8 mouse cellular contexts compared by ENCODE assay signal in the genomic region with DNA sequence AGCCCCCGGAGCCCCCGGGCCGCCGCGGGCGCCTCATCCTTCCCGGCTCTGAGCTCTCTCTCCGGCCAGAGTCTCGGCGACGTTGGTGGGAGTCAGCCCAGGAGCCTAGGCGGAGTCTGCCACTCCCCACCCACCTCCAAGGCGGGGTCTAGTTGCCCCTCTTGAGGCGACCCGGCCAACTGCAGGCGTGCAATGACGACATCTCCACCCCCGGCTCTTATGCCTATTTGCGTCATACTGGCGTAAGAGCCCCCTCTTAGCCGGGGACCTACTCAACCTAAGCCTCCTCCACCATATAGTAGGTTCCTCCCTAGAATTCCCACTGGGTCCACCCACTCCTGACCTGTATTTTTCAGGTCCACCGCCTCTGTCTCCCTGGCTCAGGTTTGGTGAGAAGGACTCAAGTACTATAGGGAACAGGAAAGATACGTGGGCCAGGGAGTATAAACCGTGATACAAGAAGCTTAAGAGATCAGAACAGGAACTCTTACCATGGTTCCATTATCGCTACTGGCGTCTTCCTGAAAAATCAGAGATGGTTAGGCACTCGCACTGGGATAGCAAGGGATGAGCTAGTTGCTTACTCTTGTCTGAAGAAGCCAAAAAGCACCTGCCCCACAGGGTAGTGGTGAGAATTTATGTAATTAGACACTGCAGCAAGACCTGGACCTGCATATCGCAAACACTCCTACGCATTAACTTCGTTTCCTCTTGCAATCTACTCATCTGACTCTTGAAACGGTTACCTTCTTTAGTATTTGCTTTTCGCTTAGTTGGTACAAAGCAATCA. TPM values are rescaled to one million over a fixed set of nuclear protein-coding genes. Genes with fewer than 3 reads are reported as not detected.
DNase-seq lines count a peak whose midpoint lies in the region; ATAC-seq lines count a peak whose summit lies in the region.

A gene (minus strand): TSS at position 412 of the 790 bp plus-strand sequence.

- H3K36me3 ChIP-seq in kidney, embryonic 15.5 days = no peaks in the 10 kb centered on the region
- H3K36me3 ChIP-seq in hindbrain, embryonic 11.5 days (ENCODE audit: control insufficient read depth, insufficient read depth, low read length) = no peaks in the 10 kb centered on the region

- peaks cover 78% of the 10 kb centered on the region for H3K27me3 ChIP-seq in kidney, embryonic 15.5 days
- peaks cover 27% of the 10 kb centered on the region for H3K27me3 ChIP-seq in hindbrain, embryonic 11.5 days (ENCODE audit: control insufficient read depth, insufficient read depth, low read length)

- H3K4me1 ChIP-seq in kidney, embryonic 15.5 days = peaks cover 9% of the 10 kb centered on the region; the same call in 1 of the 2 replicates
- no peaks in the 10 kb centered on the region for H3K4me1 ChIP-seq in hindbrain, embryonic 11.5 days (replicated peaks; ENCODE audit: control insufficient read depth, insufficient read depth, low read length)

- no peak within 1 kb of the TSS for H3K9ac ChIP-seq in kidney, embryonic 15.5 days
- peak within 1 kb of the TSS; percentile 46; the same call in 1 of the 2 replicates for H3K9ac ChIP-seq in hindbrain, embryonic 11.5 days (ENCODE audit: low read depth, low read length)

- intact Hi-C loops in left cerebral cortex, postnatal 36 days (cut with DNase I) = loop anchor here (2.0 kb wide), 1 partner anchor 15 kb away; a partner anchor contains a TSS

- no peak for DNase-seq in kidney, postnatal 14 days
- DNase-seq in cerebellum, postnatal 10 days = peak; percentile 84 to 88
- DNase-seq in hindbrain, embryonic 11.5 days (ENCODE audit: low spot score) = peak; percentile 52
- DNase-seq in left cerebral cortex, postnatal 36 days (ENCODE audit: low spot score in 2 of 2) = peak; percentile 78 to 88
- DNase-seq in right cerebral cortex, postnatal 25 days = peak; percentile 87
- DNase-seq in kidney, postnatal 4 days = no peak
- no peak for DNase-seq in lung, postnatal 4 days

- peak within 1 kb of the TSS; percentile 8; the same call in 1 of the 2 replicates for H3K4me3 ChIP-seq in kidney, embryonic 15.5 days (replicated peaks)
- peak within 1 kb of the TSS; percentile 36 for H3K4me3 ChIP-seq in hindbrain, embryonic 11.5 days (ENCODE audit: low read depth, low read length)

- 12% methylated on average over 32 of the region's 32 CpGs for WGBS in kidney, embryonic 15.5 days
- 18% methylated on average over 22 of the region's 32 CpGs for WGBS in hindbrain, embryonic 11.5 days

- H3K4me2 ChIP-seq in kidney, embryonic 15.5 days = peak within 1 kb of the TSS; percentile 30
- H3K4me2 ChIP-seq in hindbrain, embryonic 11.5 days (replicated peaks; ENCODE audit: low read depth, low read length) = peak within 1 kb of the TSS; percentile 60

- no peak for ATAC-seq in kidney, embryonic 15.5 days (replicated peaks; ENCODE audit: low FRiP score)
- peak; percentile 65 for ATAC-seq in hindbrain, embryonic 11.5 days (ENCODE audit: low FRiP score)

- no peak within 1 kb of the TSS for H3K27ac ChIP-seq in kidney, embryonic 15.5 days
- H3K27ac ChIP-seq in hindbrain, embryonic 11.5 days (ENCODE audit: low read depth, low read length) = no peak within 1 kb of the TSS

- H3K9me3 ChIP-seq in kidney, embryonic 15.5 days (replicated peaks) = no peaks in the 10 kb centered on the region
- no peaks in the 10 kb centered on the region for H3K9me3 ChIP-seq in hindbrain, embryonic 11.5 days (ENCODE audit: control insufficient read depth, low read length)

RNA-seq across cellular contexts. Expression of the gene that starts here (rescaled TPM):
- polyA plus RNA-seq in kidney, embryonic 15.5 days (2015; fragmentation: Nextera tagmentation; extraction: Ambion mirVana) = 0.48 and 2.3 TPM in 2 replicates
- polyA plus RNA-seq in hindbrain, embryonic 11.5 days (2014; fragmentation: Nextera tagmentation; extraction: Ambion mirVana) = 3.5 and 6.0 TPM in 2 replicates
- total RNA-seq in left cerebral cortex, postnatal 36 days (2021) = 100 to 1,000 TPM; 468 to 499 TPM

Comparison
In these comparisons a context has a peak if more than half of its experiments do, and no peak if none do; other contexts are left out.
1. DNase-seq: peak in cerebellum, postnatal 10 days (2 of 2), hindbrain, embryonic 11.5 days (single experiment), left cerebral cortex, postnatal 36 days (2 of 2) and right cerebral cortex, postnatal 25 days (single experiment); none in kidney, postnatal 14 days (single experiment), kidney, postnatal 4 days (0 of 2) and lung, postnatal 4 days (0 of 2).